Mouse (Mus musculus) lung, embryonic 16.5 days (tissue): ENCODE results near the gene Phlpp1. TPM values are rescaled to one million over a fixed set of nuclear protein-coding genes. Genes with fewer than 3 reads are reported as not detected.

Source experiments
- ATAC-seq: fragments of 200-750 bp; cut with Nextera tagmentation; 2 replicates; pipeline ENCODE4 v1.8.0; 2017; ENCODE audit warnings: low read depth, mild to moderate bottlenecking, moderate library complexity
- H3K27ac ChIP-seq: fragments of 300-500 bp; sonication (generic); 2 replicates; pipeline ENCODE4 v1.5.1; 2014; ENCODE audit warnings: mild to moderate bottlenecking, control low read depth, low read length
- H3K27me3 ChIP-seq: fragments of 300-500 bp; sonication (generic); 2 replicates; pipeline ENCODE4 v1.6.1; 2014; ENCODE audit warnings: low read depth, low read length, mixed read lengths; ENCODE audit not compliant: control insufficient read depth, insufficient read depth
- H3K36me3 ChIP-seq: fragments of 300-500 bp; sonication (generic); 2 replicates; pipeline ENCODE4 v1.6.1; 2014; ENCODE audit warnings: low read length; ENCODE audit not compliant: control insufficient read depth, insufficient read depth
- H3K4me1 ChIP-seq: fragments of 300-500 bp; sonication (generic); replicated peaks from 2 replicates; pipeline ENCODE4 v1.6.1; 2014; ENCODE audit warnings: low read length, mixed read lengths; ENCODE audit not compliant: control insufficient read depth, insufficient read depth
- H3K4me2 ChIP-seq: fragments of 300-500 bp; sonication (generic); 2 replicates; pipeline ENCODE4 v1.6.1; 2014; ENCODE audit warnings: low read depth, low read length, control low read depth
- H3K4me3 ChIP-seq: fragments of 300-500 bp; sonication (generic); 2 replicates; pipeline ENCODE4 v1.5.1; 2014; ENCODE audit warnings: mild to moderate bottlenecking, low read length, control low read depth
- H3K9ac ChIP-seq: fragments of 300-500 bp; sonication (generic); 2 replicates; pipeline ENCODE4 v1.6.1; 2014; ENCODE audit warnings: low read length, control low read depth
- H3K9me3 ChIP-seq: fragments of 300-500 bp; sonication (generic); 2 replicates; pipeline ENCODE4 v1.6.1; 2016; ENCODE audit warnings: low read length; ENCODE audit not compliant: control insufficient read depth
- WGBS: fragments of 180-500 bp; shearing (Covaris S2); extraction: QIAGEN DNeasy Blood & Tissue Kit; methylation state at CpG from one replicate; pipeline ENCODE4 v1.1.7; 2014; 5-methylcytosine and 5-hydroxymethylcytosine counted together
- polyA plus RNA-seq: library from polyadenylated mRNA; unstranded; fragments of >200 nt; fragmentation: Nextera tagmentation; extraction: Ambion mirVana; gene quantifications from 2 replicates; pipeline ENCODE4 v1.2.1, GENCODE M21; 2015

Gene Phlpp1
- polyA plus RNA-seq, 1 experiment from 2014 or later = 2.6 TPM

DNA sequence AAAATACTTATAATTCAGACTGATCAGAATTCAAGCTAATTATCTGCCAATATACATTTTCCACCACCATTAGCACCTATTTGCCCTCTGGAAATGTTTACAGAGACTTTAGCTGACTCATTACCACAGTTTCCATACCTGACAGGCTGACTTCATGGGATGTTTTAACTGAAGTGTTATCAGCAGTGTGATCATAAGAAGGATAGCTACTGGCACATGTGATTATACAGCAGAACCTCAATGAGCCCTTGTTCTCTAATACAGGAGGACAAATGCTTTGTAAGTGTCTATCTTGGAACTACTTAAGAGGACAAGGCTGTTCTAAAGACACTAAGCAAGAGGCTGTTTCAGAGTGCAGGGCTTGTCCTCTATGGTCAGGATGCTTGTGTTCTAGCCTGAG, 15.9 kb downstream of the Phlpp1 start:
- Histone ChIP-seq H3K4me3 (no peak overlapping the region), H3K27ac (no peak overlapping the region), H3K36me3 (no peaks in the 10 kb centered on the region), H3K9ac (no peak overlapping the region), H3K9me3 (no peaks in the 10 kb centered on the region), H3K4me1 (0 out of 2 replicates have a peak, but pooled peaks cover 2% of the 10 kb centered on the region), H3K4me2 (no peak overlapping the region), H3K27me3 (no peaks in the 10 kb centered on the region)
- no peak for ATAC-seq

DNA sequence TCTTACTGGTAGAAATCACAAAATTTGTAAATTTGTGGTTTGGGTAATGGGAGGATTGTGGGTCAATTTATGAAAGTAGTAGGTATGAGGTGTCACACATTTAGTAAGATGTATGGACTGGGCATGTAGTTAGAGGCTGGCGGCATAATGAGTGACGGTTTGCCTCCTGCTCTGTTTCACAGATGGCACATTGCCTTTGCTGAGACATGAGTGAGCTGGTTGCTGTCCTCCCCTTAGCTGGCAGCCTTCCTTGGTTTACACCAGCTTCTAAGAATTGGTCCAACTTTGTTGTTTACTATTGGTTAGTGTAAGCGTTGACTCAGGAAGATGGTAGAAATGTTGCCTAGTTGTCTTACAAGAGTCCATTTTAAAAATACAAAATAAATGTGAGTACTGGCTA, 17.2 kb downstream of the Phlpp1 start:
- Histone ChIP-seq H3K27ac (no peak overlapping the region), H3K27me3 (no peaks in the 10 kb centered on the region), H3K9ac (no peak overlapping the region), H3K4me1 (0 out of 2 replicates have a peak, but pooled peaks cover 2% of the 10 kb centered on the region), H3K9me3 (no peaks in the 10 kb centered on the region), H3K36me3 (no peaks in the 10 kb centered on the region), H3K4me2 (no peak overlapping the region), H3K4me3 (no peak overlapping the region)
- ATAC-seq = no peak
- 84% methylated on average over 3 of the region's 3 CpGs for WGBS

DNA sequence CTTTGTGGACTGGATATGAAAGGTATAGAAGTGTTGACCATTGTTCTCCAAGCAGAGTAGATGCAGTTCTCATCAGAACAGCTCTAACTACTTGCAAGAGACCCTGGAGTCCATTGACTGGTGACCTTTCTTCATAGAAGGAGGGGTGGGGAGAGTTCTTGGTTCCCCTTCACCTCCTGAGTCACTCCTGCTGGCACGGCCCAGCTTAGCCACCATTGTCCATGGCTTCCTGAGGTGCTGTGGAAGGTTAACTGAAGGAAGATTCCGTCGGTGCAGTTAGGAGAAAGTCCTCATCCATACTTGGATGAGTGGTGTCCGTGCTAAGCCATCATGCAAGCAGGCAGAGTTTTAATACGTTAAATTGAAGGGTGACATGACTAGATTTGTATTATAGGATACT, 17.8 kb downstream of the Phlpp1 start:
- no peak for ATAC-seq
- Histone ChIP-seq H3K27ac (no peak overlapping the region), H3K27me3 (no peaks in the 10 kb centered on the region), H3K36me3 (no peaks in the 10 kb centered on the region), H3K4me3 (no peak overlapping the region), H3K4me1 (0 out of 2 replicates have a peak, but pooled peaks cover 2% of the 10 kb centered on the region), H3K9ac (no peak overlapping the region), H3K4me2 (no peak overlapping the region), H3K9me3 (no peaks in the 10 kb centered on the region)
- WGBS = 82% methylated on average over 5 of the region's 5 CpGs

DNA sequence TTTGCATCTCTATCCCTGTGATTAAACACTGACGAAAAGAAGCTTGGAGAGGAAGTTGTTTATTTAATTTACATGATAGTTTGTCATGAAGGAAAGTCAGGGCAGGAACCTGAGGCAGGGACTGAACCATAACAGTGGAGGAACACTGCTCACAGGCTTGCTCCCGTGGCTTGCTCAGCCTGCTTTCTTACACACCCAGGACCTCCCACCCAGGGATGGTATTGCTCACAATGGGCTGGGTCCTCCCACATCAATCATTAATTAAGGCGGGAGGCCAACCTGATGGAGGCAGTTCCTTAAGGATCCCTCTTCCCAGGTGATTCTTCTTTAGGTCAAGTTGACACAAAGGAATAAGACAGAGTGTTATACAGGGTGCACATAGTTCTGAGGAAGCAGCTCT, 19.1 kb downstream of the Phlpp1 start:
- H3K9me3 ChIP-seq = no peaks in the 10 kb centered on the region
- no peak overlapping the region for H3K9ac ChIP-seq
- 53% methylated on average over 3 of the region's 3 CpGs for WGBS
- no peak for ATAC-seq
- no peak overlapping the region for H3K4me2 ChIP-seq
- no peak overlapping the region for H3K4me3 ChIP-seq
- no peaks in the 10 kb centered on the region for H3K36me3 ChIP-seq
- no peak overlapping the region for H3K27ac ChIP-seq
- no peaks in the 10 kb centered on the region for H3K27me3 ChIP-seq
- 0 out of 2 replicates have a peak, but pooled peaks cover 2% of the 10 kb centered on the region for H3K4me1 ChIP-seq

DNA sequence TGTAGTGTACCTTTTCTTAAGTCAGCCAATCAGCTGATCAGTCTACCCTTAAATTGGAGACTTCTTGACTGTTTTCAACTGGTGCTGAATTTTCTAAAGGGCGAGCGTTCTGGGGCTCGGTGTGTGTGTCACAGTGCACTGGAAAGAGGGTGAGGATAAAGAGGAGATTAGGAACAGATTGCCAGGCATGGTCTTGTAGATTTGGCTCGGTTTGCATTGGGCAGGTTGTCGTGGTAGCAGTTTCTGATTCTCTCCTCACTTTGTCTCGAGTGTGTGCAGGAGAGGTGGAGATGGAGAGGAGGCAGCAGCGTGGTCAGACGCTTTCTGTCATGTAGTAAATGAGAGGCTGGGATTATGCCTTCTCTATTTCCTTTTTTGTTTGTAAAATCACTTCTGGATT, 20.3 kb downstream of the Phlpp1 start:
- WGBS = 73% methylated on average over 8 of the region's 8 CpGs
- Histone ChIP-seq H3K9me3 (no peaks in the 10 kb centered on the region), H3K27ac (no peak overlapping the region), H3K27me3 (no peaks in the 10 kb centered on the region), H3K4me1 (0 out of 2 replicates have a peak, but pooled peaks cover 2% of the 10 kb centered on the region), H3K9ac (no peak overlapping the region), H3K4me3 (no peak overlapping the region), H3K4me2 (no peak overlapping the region), H3K36me3 (no peaks in the 10 kb centered on the region)
- no peak for ATAC-seq

DNA sequence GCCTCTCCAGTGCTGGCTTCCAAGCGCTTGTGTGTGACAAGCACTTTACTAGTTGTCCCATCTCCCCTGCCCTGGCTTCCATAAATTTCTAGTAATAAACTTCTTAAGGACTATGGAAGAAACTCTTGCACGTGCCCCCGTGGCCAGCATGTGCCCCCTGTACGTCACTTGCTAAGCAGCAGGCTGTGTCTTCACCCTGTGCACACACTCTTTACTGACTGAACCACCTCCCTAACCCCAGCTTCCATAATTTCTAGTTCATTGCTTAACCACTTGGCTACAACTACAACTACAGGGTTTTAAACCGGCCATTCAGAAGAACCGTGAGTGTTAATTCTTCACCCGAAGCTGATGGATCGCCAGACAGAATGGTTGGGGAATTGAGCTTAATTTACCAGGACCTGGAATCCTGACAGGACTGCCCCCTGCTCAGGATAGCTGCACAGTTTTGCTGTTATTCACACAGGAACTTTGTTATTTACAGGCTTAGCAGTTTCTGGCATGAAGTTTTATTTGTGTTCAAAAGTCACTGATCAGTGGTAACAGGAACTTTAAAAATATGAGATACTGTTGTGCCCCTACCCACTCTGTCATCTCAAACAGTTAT, 21.4 kb downstream of the Phlpp1 start:
- no peaks in the 10 kb centered on the region for H3K27me3 ChIP-seq
- ATAC-seq = no peak
- H3K27ac ChIP-seq = no peak overlapping the region
- H3K4me1 ChIP-seq = peaks cover 3% of the 10 kb centered on the region; the same call in 1 of the 2 replicates
- 70% methylated on average over 8 of the region's 8 CpGs for WGBS
- no peak overlapping the region for H3K4me3 ChIP-seq
- H3K9ac ChIP-seq = no peak overlapping the region
- no peak overlapping the region for H3K4me2 ChIP-seq
- H3K9me3 ChIP-seq = no peaks in the 10 kb centered on the region
- no peaks in the 10 kb centered on the region for H3K36me3 ChIP-seq

DNA sequence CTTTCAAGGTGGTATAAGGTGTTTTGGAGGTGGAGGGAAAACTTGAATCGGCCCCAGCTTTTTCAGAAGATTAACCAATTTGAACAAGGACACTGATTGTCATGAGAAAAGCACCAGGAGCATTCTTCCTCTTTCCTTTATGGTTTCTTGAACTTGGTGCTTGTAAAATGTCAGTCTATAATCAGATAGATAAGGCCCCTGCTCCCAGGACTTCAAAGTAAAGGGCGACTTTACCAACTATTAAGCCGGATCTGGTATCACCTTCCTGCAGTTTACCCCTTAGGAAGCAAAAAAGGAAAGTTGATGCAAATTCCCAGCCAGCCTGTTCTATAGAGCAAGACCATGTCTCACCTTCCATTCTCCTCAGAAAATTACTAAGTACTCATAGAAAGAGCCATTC, 21.9 kb downstream of the Phlpp1 start:
- no peaks in the 10 kb centered on the region for H3K9me3 ChIP-seq
- no peak overlapping the region for H3K4me3 ChIP-seq
- peaks cover 2% of the 10 kb centered on the region; the same call in 1 of the 2 replicates for H3K4me1 ChIP-seq
- H3K4me2 ChIP-seq = no peak overlapping the region
- H3K9ac ChIP-seq = no peak overlapping the region
- no peaks in the 10 kb centered on the region for H3K36me3 ChIP-seq
- H3K27ac ChIP-seq = no peak overlapping the region
- H3K27me3 ChIP-seq = no peaks in the 10 kb centered on the region
- no peak for ATAC-seq
- 50% methylated on average over 3 of the region's 3 CpGs for WGBS

DNA sequence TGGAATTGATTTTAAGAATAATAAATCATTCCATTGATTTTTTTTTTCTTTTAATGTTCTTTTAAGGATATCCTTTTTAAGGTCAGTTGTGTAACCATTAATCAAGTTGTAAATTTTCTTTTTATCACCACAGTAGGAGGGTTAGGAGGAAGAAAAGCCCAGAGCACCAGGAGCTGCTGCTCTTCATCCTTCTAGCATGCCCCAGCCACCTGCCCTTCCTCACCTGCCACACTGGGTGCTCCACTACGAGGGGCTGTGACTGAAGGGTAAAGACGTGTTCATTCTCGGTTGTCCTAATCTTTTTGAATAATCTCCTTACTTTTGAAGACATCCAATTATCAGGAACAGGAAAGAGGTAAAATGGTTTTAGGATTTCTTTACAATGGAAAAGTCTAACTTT, 22.7 kb downstream of the Phlpp1 start:
- WGBS = 76% methylated on average over 3 of the region's 3 CpGs
- peaks cover 7% of the 10 kb centered on the region; the same call in 1 of the 2 replicates for H3K4me1 ChIP-seq
- no peak for ATAC-seq

DNA sequence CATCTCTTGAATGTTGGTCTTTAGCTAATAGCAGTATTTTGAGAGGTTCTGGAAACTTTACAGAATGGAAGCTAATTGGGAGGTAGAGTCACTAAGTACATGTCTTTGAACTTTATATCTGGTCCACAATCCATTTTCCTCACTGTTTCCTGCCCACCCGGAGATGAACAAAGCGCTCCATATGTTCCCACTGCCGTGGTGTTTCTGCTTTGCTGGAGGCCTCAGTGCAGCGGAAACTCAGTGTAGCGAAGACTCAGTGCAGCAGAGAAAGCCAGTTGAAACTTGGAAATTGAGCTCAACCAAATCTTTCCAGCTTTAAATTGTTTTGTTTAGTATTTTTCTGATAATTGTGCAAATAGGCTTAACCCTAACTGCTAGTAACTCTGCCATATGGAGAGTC, 26.4 kb downstream of the Phlpp1 start:
- Histone ChIP-seq H3K4me3 (no peak overlapping the region), H3K36me3 (no peaks in the 10 kb centered on the region), H3K4me2 (no peak overlapping the region), H3K27ac (no peak overlapping the region), H3K9ac (no peak overlapping the region), H3K27me3 (no peaks in the 10 kb centered on the region), H3K4me1 (peaks cover 16% of the 10 kb centered on the region), H3K9me3 (no peaks in the 10 kb centered on the region)
- ATAC-seq = no peak
- WGBS = 71% methylated on average over 5 of the region's 5 CpGs

More for the DNA sequence above, 22.7 kb downstream of the Phlpp1 start:
- Histone ChIP-seq H3K36me3 (no peaks in the 10 kb centered on the region), H3K27me3 (no peaks in the 10 kb centered on the region), H3K27ac (no peak overlapping the region), H3K4me3 (no peak overlapping the region), H3K9me3 (no peaks in the 10 kb centered on the region), H3K9ac (no peak overlapping the region), H3K4me2 (no peak overlapping the region)

DNA sequence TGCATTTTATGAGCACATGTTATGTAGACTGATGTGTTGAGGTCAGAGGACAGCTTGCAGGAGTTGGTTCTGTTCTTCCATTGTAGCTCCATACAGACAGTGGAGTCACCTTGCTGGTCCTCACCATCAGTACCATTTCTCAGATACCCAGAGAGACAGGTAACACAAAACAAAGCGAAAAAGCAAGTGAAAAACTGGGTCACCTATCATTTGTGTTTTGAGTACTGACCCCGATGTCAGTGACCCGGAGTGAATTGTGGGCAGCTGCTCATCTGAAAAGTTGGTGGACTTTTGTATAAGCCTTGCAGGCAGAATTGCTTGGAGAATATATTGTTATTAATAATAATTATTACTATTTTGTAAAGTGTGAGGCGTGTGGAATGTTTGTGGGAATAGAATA, 27.6 kb downstream of the Phlpp1 start:
- no peak for ATAC-seq
- Histone ChIP-seq H3K27me3 (no peaks in the 10 kb centered on the region), H3K4me2 (no peak overlapping the region), H3K4me1 (peaks cover 19% of the 10 kb centered on the region), H3K36me3 (no peaks in the 10 kb centered on the region), H3K27ac (peak overlapping the region; percentile 31; the same call in 1 of the 2 replicates), H3K4me3 (no peak overlapping the region), H3K9ac (no peak overlapping the region), H3K9me3 (no peaks in the 10 kb centered on the region)
- 78% methylated on average over 4 of the region's 4 CpGs for WGBS
